Mouse (Mus musculus): ENCODE measurements around the gene Phc2. TPM values are rescaled to one million over a fixed set of nuclear protein-coding genes. Genes with fewer than 3 reads are reported as not detected.

The Phc2 gene
- polyA plus RNA-seq, 1 experiment: 126 TPM

- DNase-seq: peak; percentile 83
- WGBS: 49% methylated on average over 20 of the region's 20 CpGs
- no peak overlapping the region for H3K4me3 ChIP-seq (replicated peaks; ENCODE audit: extremely low read depth, low read depth, low read length)
- peak; percentile 94 for TF ChIP-seq CTCF (IDR thresholded peaks at IDR 0.05; ENCODE audit: insufficient read depth, low read length)
- TF ChIP-seq POLR2A (IDR thresholded peaks at IDR 0.05; ENCODE audit: borderline replicate concordance, extremely low read depth, low read depth, low read length): no peak
- no peaks in the 10 kb centered on the region for H3K4me1 ChIP-seq (ENCODE audit: control insufficient read depth, insufficient read depth, low read length)
Observed at GRCm38 (mm10) chr4:128776568-128777289, 122.2 kb downstream of the Phc2 start.

- Histone ChIP-seq H3K4me1 (ENCODE audit: control insufficient read depth, insufficient read depth, low read length) (no peaks in the 10 kb centered on the region), H3K4me3 (replicated peaks; ENCODE audit: extremely low read depth, low read depth, low read length) (no peak overlapping the region)
- WGBS: 84% methylated on average over 11 of the region's 11 CpGs
- TF ChIP-seq POLR2A (IDR thresholded peaks at IDR 0.05; ENCODE audit: borderline replicate concordance, extremely low read depth, low read depth, low read length) (no peak), CTCF (IDR thresholded peaks at IDR 0.05; ENCODE audit: insufficient read depth, low read length) (no peak)
- DNase-seq: no peak
Observed at GRCm38 (mm10) chr4:128777593-128777992, 123.1 kb downstream of the Phc2 start.

- no peak overlapping the region for H3K4me3 ChIP-seq (replicated peaks; ENCODE audit: extremely low read depth, low read depth, low read length)
- DNase-seq: no peak
- WGBS: 64% methylated on average over 7 of the region's 7 CpGs
- no peaks in the 10 kb centered on the region for H3K4me1 ChIP-seq (ENCODE audit: control insufficient read depth, insufficient read depth, low read length)
- no peak for TF ChIP-seq CTCF (IDR thresholded peaks at IDR 0.05; ENCODE audit: insufficient read depth, low read length)
- no peak for TF ChIP-seq POLR2A (IDR thresholded peaks at IDR 0.05; ENCODE audit: borderline replicate concordance, extremely low read depth, low read depth, low read length)
Observed at GRCm38 (mm10) chr4:128782037-128782436, 127.5 kb downstream of the Phc2 start.

- no peak for DNase-seq
- 52% methylated on average over 4 of the region's 4 CpGs for WGBS
- TF ChIP-seq POLR2A (IDR thresholded peaks at IDR 0.05; ENCODE audit: borderline replicate concordance, extremely low read depth, low read depth, low read length): no peak
Observed at GRCm38 (mm10) chr4:128782645-128783044, 128.1 kb downstream of the Phc2 start.

GRCm38 (mm10) chr4:128784950-128785631 lies 130.6 kb downstream of the Phc2 start:
- Histone ChIP-seq H3K4me3 (replicated peaks; ENCODE audit: extremely low read depth, low read depth, low read length) (no peak overlapping the region), H3K4me1 (ENCODE audit: control insufficient read depth, insufficient read depth, low read length) (no peaks in the 10 kb centered on the region)
- DNase-seq: no peak
- TF ChIP-seq POLR2A (IDR thresholded peaks at IDR 0.05; ENCODE audit: borderline replicate concordance, extremely low read depth, low read depth, low read length) (no peak), CTCF (IDR thresholded peaks at IDR 0.05; ENCODE audit: insufficient read depth, low read length) (no peak)
- WGBS: 88% methylated on average over 15 of the region's 15 CpGs

More at GRCm38 (mm10) chr4:128782645-128783044, 128.1 kb downstream of the Phc2 start:
- Histone ChIP-seq H3K4me1 (ENCODE audit: control insufficient read depth, insufficient read depth, low read length) (no peaks in the 10 kb centered on the region), H3K4me3 (replicated peaks; ENCODE audit: extremely low read depth, low read depth, low read length) (no peak overlapping the region)

- TF ChIP-seq POLR2A (IDR thresholded peaks at IDR 0.05; ENCODE audit: borderline replicate concordance, extremely low read depth, low read depth, low read length) (no peak), CTCF (IDR thresholded peaks at IDR 0.05; ENCODE audit: insufficient read depth, low read length) (no peak)
- no peak for DNase-seq
- Histone ChIP-seq H3K4me3 (replicated peaks; ENCODE audit: extremely low read depth, low read depth, low read length) (no peak overlapping the region), H3K4me1 (ENCODE audit: control insufficient read depth, insufficient read depth, low read length) (no peaks in the 10 kb centered on the region)
- 87% methylated on average over 11 of the region's 11 CpGs for WGBS
Observed at GRCm38 (mm10) chr4:128785921-128786654, 131.6 kb downstream of the Phc2 start.

GRCm38 (mm10) chr4:128787023-128787939 lies 132.8 kb downstream of the Phc2 start:
- WGBS: 92% methylated on average over 24 of the region's 24 CpGs
- no peak for TF ChIP-seq CTCF (IDR thresholded peaks at IDR 0.05; ENCODE audit: insufficient read depth, low read length)
- no peak for TF ChIP-seq POLR2A (IDR thresholded peaks at IDR 0.05; ENCODE audit: borderline replicate concordance, extremely low read depth, low read depth, low read length)

GRCm38 (mm10) chr4:128788108-128788507 lies 133.6 kb downstream of the Phc2 start:
- TF ChIP-seq POLR2A (IDR thresholded peaks at IDR 0.05; ENCODE audit: borderline replicate concordance, extremely low read depth, low read depth, low read length) (no peak), CTCF (IDR thresholded peaks at IDR 0.05; ENCODE audit: insufficient read depth, low read length) (no peak)
- Histone ChIP-seq H3K4me3 (replicated peaks; ENCODE audit: extremely low read depth, low read depth, low read length) (no peak overlapping the region), H3K4me1 (ENCODE audit: control insufficient read depth, insufficient read depth, low read length) (no peaks in the 10 kb centered on the region)
- 94% methylated on average over 4 of the region's 4 CpGs for WGBS
- DNase-seq: no peak

More at GRCm38 (mm10) chr4:128787023-128787939, 132.8 kb downstream of the Phc2 start:
- DNase-seq: no peak
- no peak overlapping the region for H3K4me3 ChIP-seq (replicated peaks; ENCODE audit: extremely low read depth, low read depth, low read length)
- H3K4me1 ChIP-seq (ENCODE audit: control insufficient read depth, insufficient read depth, low read length): no peaks in the 10 kb centered on the region
